In genomic region chr1:32700132-32700531, GRCm38 (mm10) we compare ENCODE assay signal across 21 mouse cellular contexts.
DNase-seq lines count a peak whose midpoint lies in the region; ATAC-seq and TF ChIP-seq lines count a peak whose summit lies in the region.
"Had no signal": no experiment of that assay in that cellular context is flagged by ENCODE, and none has a peak within 500 bp of the region (broad histone marks: within the 10 kb centered on the region; RNA-seq: fewer than 3 reads in every experiment).

No protein-coding gene starts in this region.

- no peaks in the 10 kb centered on the region for H3K27me3 ChIP-seq in hindbrain, postnatal 0 days (ENCODE audit: insufficient read depth, low read length)
- no peaks in the 10 kb centered on the region for H3K27me3 ChIP-seq in hindbrain, embryonic 16.5 days (replicated peaks; ENCODE audit: control insufficient read depth, insufficient read depth, low read length)
- no peaks in the 10 kb centered on the region for H3K27me3 ChIP-seq in intestine, embryonic 16.5 days (replicated peaks; ENCODE audit: control insufficient read depth, insufficient read depth, low read length)
- H3K27me3 ChIP-seq: embryonic facial prominence, embryonic 13.5 days; forebrain, embryonic 12.5 days; heart, embryonic 12.5 days; hindbrain, embryonic 15.5 days had no signal

- TF ChIP-seq CTCF in hindbrain, postnatal 0 days (IDR thresholded peaks at IDR 0.05; ENCODE audit: low read depth): 0 out of 2 replicates have a peak, but pooled peaks have one; percentile 5

- no peak for ATAC-seq in hindbrain, postnatal 0 days
- no peak for ATAC-seq in hindbrain, embryonic 16.5 days
- ATAC-seq in intestine, embryonic 16.5 days: no peak
- ATAC-seq: CD4-positive, CD25-positive, alpha-beta regulatory T cell, adult 4 months had no signal

- no peak overlapping the region for H3K27ac ChIP-seq in hindbrain, postnatal 0 days
- no peak overlapping the region for H3K27ac ChIP-seq in hindbrain, embryonic 16.5 days (ENCODE audit: low read depth, low read length)
- no peak overlapping the region for H3K27ac ChIP-seq in intestine, embryonic 16.5 days (ENCODE audit: low read length)
- H3K27ac ChIP-seq: embryonic facial prominence, embryonic 13.5 days; forebrain, embryonic 12.5 days; gastrocnemius, adult 2 months; hindbrain, embryonic 15.5 days had no signal

- H3K4me3 ChIP-seq in hindbrain, postnatal 0 days (ENCODE audit: low read length): no peak overlapping the region
- no peak overlapping the region for H3K4me3 ChIP-seq in hindbrain, embryonic 16.5 days (ENCODE audit: low read length)
- no peak overlapping the region for H3K4me3 ChIP-seq in intestine, embryonic 16.5 days (ENCODE audit: low read length)
- H3K4me3 ChIP-seq: embryonic facial prominence, embryonic 13.5 days; forebrain, embryonic 12.5 days; gastrocnemius, adult 2 months; heart, embryonic 12.5 days; hindbrain, embryonic 15.5 days had no signal

- no peak overlapping the region for H3K4me2 ChIP-seq in hindbrain, postnatal 0 days (ENCODE audit: low read depth, low read length)
- H3K4me2 ChIP-seq in hindbrain, embryonic 16.5 days (ENCODE audit: low read length): no peak overlapping the region
- no peak overlapping the region for H3K4me2 ChIP-seq in intestine, embryonic 16.5 days (ENCODE audit: low read depth, low read length)
- H3K4me2 ChIP-seq: embryonic facial prominence, embryonic 13.5 days; forebrain, embryonic 12.5 days; heart, embryonic 12.5 days; hindbrain, embryonic 15.5 days had no signal

- no peak overlapping the region for H3K9ac ChIP-seq in hindbrain, postnatal 0 days (replicated peaks; ENCODE audit: low read length)
- H3K9ac ChIP-seq in hindbrain, embryonic 16.5 days (ENCODE audit: low read depth, low read length): no peak overlapping the region
- no peak overlapping the region for H3K9ac ChIP-seq in intestine, embryonic 16.5 days (ENCODE audit: low read depth, low read length)
- H3K9ac ChIP-seq: embryonic facial prominence, embryonic 13.5 days; forebrain, embryonic 12.5 days; heart, embryonic 12.5 days; hindbrain, embryonic 15.5 days had no signal

- no peak for DNase-seq in hindbrain, postnatal 0 days (ENCODE audit: low spot score)
- DNase-seq in 3T3-L1 (ENCODE audit: low read depth, low spot score) (peak; percentile 2), ES-CJ7 (ENCODE audit: low read depth, low spot score) (peak; percentile 61), R1 (ENCODE audit: low read depth, low spot score) (peak; percentile 22)
- no peak for DNase-seq in c-Kit-positive CD71-positive TER-119-positive erythroid progenitor cells, embryonic 14.5 days (ENCODE audit: low spot score)
- no peak for DNase-seq in cerebellum, adult 9-11 months
- DNase-seq: adrenal gland, adult 8-10 months; adrenal gland, postnatal 36 days; cerebellum, adult 11 months; cerebellum, adult 8-10 months; cerebellum, postnatal 36 days; gastrocnemius, adult 2 months; gastrocnemius, postnatal 25 days; kidney, adult 8-10 months had no signal

- no peaks in the 10 kb centered on the region for H3K4me1 ChIP-seq in hindbrain, postnatal 0 days (ENCODE audit: insufficient read depth, low read length)
- H3K4me1 ChIP-seq in hindbrain, embryonic 16.5 days (ENCODE audit: control insufficient read depth, insufficient read depth, low read depth, low read length): no peaks in the 10 kb centered on the region
- no peaks in the 10 kb centered on the region for H3K4me1 ChIP-seq in intestine, embryonic 16.5 days (ENCODE audit: control insufficient read depth, insufficient read depth, low read length)
- H3K4me1 ChIP-seq: embryonic facial prominence, embryonic 13.5 days; forebrain, embryonic 12.5 days; heart, embryonic 12.5 days; hindbrain, embryonic 15.5 days had no signal

- no peaks in the 10 kb centered on the region for H3K36me3 ChIP-seq in hindbrain, postnatal 0 days (ENCODE audit: insufficient read depth, low read length)
- H3K36me3 ChIP-seq in hindbrain, embryonic 16.5 days (ENCODE audit: control insufficient read depth, insufficient read depth, low read length): no peaks in the 10 kb centered on the region
- no peaks in the 10 kb centered on the region for H3K36me3 ChIP-seq in intestine, embryonic 16.5 days (ENCODE audit: control insufficient read depth, insufficient read depth, low read length)
- H3K36me3 ChIP-seq: embryonic facial prominence, embryonic 13.5 days; forebrain, embryonic 12.5 days; heart, embryonic 12.5 days; hindbrain, embryonic 15.5 days had no signal

- WGBS in hindbrain, postnatal 0 days: 96% methylated on average over 4 of the region's 4 CpGs
- WGBS in hindbrain, embryonic 16.5 days: 99% methylated on average over 4 of the region's 4 CpGs
- 93% methylated on average over 4 of the region's 4 CpGs for WGBS in intestine, embryonic 16.5 days

- no peaks in the 10 kb centered on the region for H3K9me3 ChIP-seq in hindbrain, postnatal 0 days (ENCODE audit: low read length)
- no peaks in the 10 kb centered on the region for H3K9me3 ChIP-seq in hindbrain, embryonic 16.5 days (ENCODE audit: control insufficient read depth, low read length)
- no peaks in the 10 kb centered on the region for H3K9me3 ChIP-seq in intestine, embryonic 16.5 days (ENCODE audit: control insufficient read depth, low read length)
- H3K9me3 ChIP-seq: embryonic facial prominence, embryonic 13.5 days; hindbrain, embryonic 15.5 days had no signal

Comparison
In these comparisons a context has a peak if more than half of its experiments do, and no peak if none do; other contexts are left out.
1. DNase-seq: peak in 3T3-L1 (single experiment), ES-CJ7 (single experiment) and R1 (single experiment); none in hindbrain, postnatal 0 days (single experiment), c-Kit-positive CD71-positive TER-119-positive erythroid progenitor cells, embryonic 14.5 days (single experiment) and cerebellum, adult 9-11 months (single experiment).